10 mouse cellular contexts compared by ENCODE assay signal in the genomic region with DNA sequence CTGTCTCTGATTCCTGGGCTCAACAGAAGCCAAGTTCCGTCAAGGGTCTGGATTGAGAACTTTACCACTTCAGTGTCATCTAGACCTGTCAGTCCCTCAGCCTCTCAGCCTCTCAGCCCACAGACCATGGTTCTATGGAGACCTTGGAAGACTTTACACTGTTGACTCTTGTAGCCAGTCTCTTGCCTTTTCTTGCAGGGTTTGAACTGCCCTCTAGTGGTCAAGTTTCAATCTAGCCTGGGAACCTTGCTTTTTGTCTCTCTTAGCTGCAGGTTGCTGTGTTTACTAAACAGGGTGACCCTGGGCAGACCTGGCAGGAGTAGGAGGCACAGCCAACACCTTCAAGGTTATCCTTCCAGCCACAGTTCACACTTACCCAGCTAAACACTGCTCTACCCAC.
DNase-seq lines count a peak whose midpoint lies in the region; ATAC-seq and TF ChIP-seq lines count a peak whose summit lies in the region.
"Had no signal": no experiment of that assay in that cellular context is flagged by ENCODE, and none has a peak within 500 bp of the region (broad histone marks: within the 10 kb centered on the region; RNA-seq: fewer than 3 reads in every experiment).

No protein-coding gene starts in this region.

- WGBS in liver, adult 2 months, result 75% methylated on average over 1 of the region's 1 CpGs
- 32% methylated on average over 1 of the region's 1 CpGs for WGBS in liver, embryonic 12.5 days (ENCODE audit: insufficient replicate concordance)
- 54% methylated on average over 1 of the region's 1 CpGs for WGBS in lung, postnatal 0 days

- no peaks in the 10 kb centered on the region for H3K27me3 ChIP-seq in liver, adult 2 months (ENCODE audit: control insufficient read depth, insufficient read depth, low read length)
- no peaks in the 10 kb centered on the region for H3K27me3 ChIP-seq in liver, embryonic 12.5 days (replicated peaks)
- H3K27me3 ChIP-seq in lung, postnatal 0 days (replicated peaks; ENCODE audit: insufficient read depth, low read length), result no peaks in the 10 kb centered on the region
- H3K27me3 ChIP-seq: limb, embryonic 13.5 days had no signal

- TF ChIP-seq EP300 in lung, postnatal 0 days (IDR thresholded peaks at IDR 0.05), result no peak

- ATAC-seq in liver, embryonic 12.5 days, result no peak
- no peak for ATAC-seq in lung, postnatal 0 days
- ATAC-seq in erythroid progenitor cell, adult 5-6 weeks (replicated peaks; ENCODE audit: low FRiP score, poor library complexity, severe bottlenecking), result no peak

- peak; percentile 28 for DNase-seq in cerebellum, adult 9-10 months
- no peak for DNase-seq in cerebellum, adult 11-12 months
- peak; percentile 28 for DNase-seq in liver, adult 2 months (ENCODE audit: extremely low read depth, low read depth, low spot score)
- DNase-seq in cerebellum, postnatal 14 days, result peak; percentile 56 to 68
- peak; percentile 25 for DNase-seq in lung, postnatal 0 days (ENCODE audit: low spot score)
- DNase-seq in spleen, postnatal 10 days (ENCODE audit: low spot score in 2 of 2), result no peak

- TF ChIP-seq POLR2A in liver, adult 2 months (IDR thresholded peaks at IDR 0.05; ENCODE audit: extremely low read depth, insufficient read depth, low read length), result no peak

- H3K4me3 ChIP-seq in liver, adult 2 months (ENCODE audit: insufficient read depth, low read depth, low read length), result no peak overlapping the region
- no peak overlapping the region for H3K4me3 ChIP-seq in liver, embryonic 12.5 days
- no peak overlapping the region for H3K4me3 ChIP-seq in lung, postnatal 0 days (ENCODE audit: low read depth, low read length)
- H3K4me3 ChIP-seq: limb, embryonic 13.5 days had no signal

- no peaks in the 10 kb centered on the region for H3K79me2 ChIP-seq in liver, adult 2 months (ENCODE audit: control insufficient read depth, insufficient read depth, low read length)

- TF ChIP-seq CTCF in liver, adult 2 months (IDR thresholded peaks at IDR 0.05; ENCODE audit: low read depth, low read length), result no peak
- TF ChIP-seq CTCF in lung, postnatal 0 days (IDR thresholded peaks at IDR 0.05), result peak; percentile 67

- no peak overlapping the region for H3K4me2 ChIP-seq in liver, embryonic 12.5 days
- H3K4me2 ChIP-seq in lung, postnatal 0 days (replicated peaks; ENCODE audit: low read depth, low read length), result no peak overlapping the region
- H3K4me2 ChIP-seq: limb, embryonic 13.5 days had no signal

- no peak overlapping the region for H3K9ac ChIP-seq in liver, adult 2 months (ENCODE audit: low read depth, low read length)
- H3K9ac ChIP-seq in liver, embryonic 12.5 days, result no peak overlapping the region
- no peak overlapping the region for H3K9ac ChIP-seq in lung, postnatal 0 days (replicated peaks; ENCODE audit: low read depth)
- H3K9ac ChIP-seq: limb, embryonic 13.5 days had no signal

- H3K27ac ChIP-seq in liver, adult 2 months (replicated peaks; ENCODE audit: insufficient read depth, low read depth, low read length), result no peak overlapping the region
- H3K27ac ChIP-seq in liver, embryonic 12.5 days, result no peak overlapping the region
- no peak overlapping the region for H3K27ac ChIP-seq in lung, postnatal 0 days (ENCODE audit: low read length)
- H3K27ac ChIP-seq: limb, embryonic 13.5 days had no signal

- peaks cover 3% of the 10 kb centered on the region; the same call in 1 of the 2 replicates for H3K36me3 ChIP-seq in liver, adult 2 months (ENCODE audit: control insufficient read depth, insufficient read depth, low read length)
- no peaks in the 10 kb centered on the region for H3K36me3 ChIP-seq in liver, embryonic 12.5 days
- no peaks in the 10 kb centered on the region for H3K36me3 ChIP-seq in lung, postnatal 0 days (ENCODE audit: insufficient read depth, low read length)
- H3K36me3 ChIP-seq: G1E; limb, embryonic 13.5 days had no signal

- no peaks in the 10 kb centered on the region for H3K4me1 ChIP-seq in liver, adult 2 months (ENCODE audit: control insufficient read depth, insufficient read depth, low read length)
- H3K4me1 ChIP-seq in liver, embryonic 12.5 days, result no peaks in the 10 kb centered on the region
- H3K4me1 ChIP-seq in lung, postnatal 0 days (ENCODE audit: insufficient read depth, low read depth, low read length), result no peaks in the 10 kb centered on the region
- H3K4me1 ChIP-seq: limb, embryonic 13.5 days had no signal

- H3K9me3 ChIP-seq in liver, embryonic 12.5 days (replicated peaks), result no peaks in the 10 kb centered on the region
- no peaks in the 10 kb centered on the region for H3K9me3 ChIP-seq in lung, postnatal 0 days (ENCODE audit: low read length)
- H3K9me3 ChIP-seq: G1E; limb, embryonic 13.5 days had no signal

Comparison
In these comparisons a context has a peak if more than half of its experiments do, and no peak if none do; other contexts are left out.
1. DNase-seq: peak in cerebellum, adult 9-10 months (single experiment), liver, adult 2 months (single experiment), cerebellum, postnatal 14 days (2 of 2) and lung, postnatal 0 days (single experiment); none in cerebellum, adult 11-12 months (single experiment) and spleen, postnatal 10 days (0 of 2).